Mouse (Mus musculus) olfactory bulb, adult 2 months (tissue): ENCODE data around the gene Supt4a. TPM values are rescaled to one million over a fixed set of nuclear protein-coding genes. Genes with fewer than 3 reads are reported as not detected.

Experiments used
- H3K27ac ChIP-seq: fragments of 200-500 bp; 2 replicates; pipeline ENCODE4 v1.5.1; 2012; ENCODE audit warnings: low read depth, low read length; ENCODE audit not compliant: insufficient read depth
- H3K4me1 ChIP-seq: fragments of 200-500 bp; 2 replicates; pipeline ENCODE4 v1.6.1; 2012; ENCODE audit warnings: low read length; ENCODE audit not compliant: control insufficient read depth, insufficient read depth
- H3K4me3 ChIP-seq: fragments of 200-500 bp; 2 replicates; pipeline ENCODE4 v1.5.1; 2012; ENCODE audit warnings: mild to moderate bottlenecking, low read depth, low read length, moderate library complexity; ENCODE audit not compliant: insufficient read depth
- CTCF ChIP-seq: fragments of 200-500 bp; IDR thresholded peaks from 2 replicates; pipeline ENCODE4 v1.5.1; 2012; ENCODE audit warnings: low read depth, mild to moderate bottlenecking, low read length, moderate library complexity; ENCODE audit not compliant: insufficient read depth
- POLR2A ChIP-seq: fragments of 200-500 bp; IDR thresholded peaks from 2 replicates; pipeline ENCODE4 v1.6.1; 2012; ENCODE audit warnings: mild to moderate bottlenecking, low read depth, low read length, moderate library complexity; ENCODE audit not compliant: insufficient read depth
- WGBS: fragments of 180-500 bp; shearing (Covaris S2); methylation state at CpG from one replicate; pipeline ENCODE4 v1.1.7; 2018; 5-methylcytosine and 5-hydroxymethylcytosine counted together
- polyA plus RNA-seq: library from polyadenylated mRNA; stranded (reverse); fragments of >200 nt; gene quantifications from 2 replicates; pipeline ENCODE4 v1.2.4, GENCODE M21; 2012; ENCODE audit warnings: low replicate concordance; ENCODE audit not compliant: missing spikeins, insufficient read depth, insufficient read length

Gene Supt4a
- polyA plus RNA-seq, 1 experiment, result not detected

GRCm38 (mm10) chr11:87770989-87771388 lies 33.6 kb downstream of the Supt4a start:
- Histone ChIP-seq H3K4me1 (peaks cover 7% of the 10 kb centered on the region), H3K4me3 (no peak overlapping the region), H3K27ac (no peak overlapping the region)
- TF ChIP-seq CTCF (peak; percentile 57), POLR2A (no peak)
- WGBS, result 62% methylated on average over 3 of the region's 3 CpGs

- no peak overlapping the region for H3K27ac ChIP-seq
- WGBS, result 79% methylated on average over 3 of the region's 3 CpGs
- H3K4me3 ChIP-seq, result no peak overlapping the region
- TF ChIP-seq CTCF, result no peak
- TF ChIP-seq POLR2A, result no peak
- H3K4me1 ChIP-seq, result no peaks in the 10 kb centered on the region
Observed at GRCm38 (mm10) chr11:87772354-87772753, 35.0 kb downstream of the Supt4a start.

GRCm38 (mm10) chr11:87778100-87778765 lies 40.9 kb downstream of the Supt4a start:
- Histone ChIP-seq H3K27ac (no peak overlapping the region), H3K4me1 (peaks cover 15% of the 10 kb centered on the region), H3K4me3 (peak overlapping the region; percentile 9)
- TF ChIP-seq POLR2A (no peak), CTCF (no peak)
- WGBS, result 19% methylated on average over 32 of the region's 32 CpGs

GRCm38 (mm10) chr11:87778915-87779314 lies 41.6 kb downstream of the Supt4a start:
- 59% methylated on average over 12 of the region's 12 CpGs for whole genome bisulfite sequencing
- no peak overlapping the region for H3K4me3 ChIP-seq
- TF ChIP-seq POLR2A, result no peak
- TF ChIP-seq CTCF, result no peak
- H3K27ac ChIP-seq, result no peak overlapping the region
- H3K4me1 ChIP-seq, result peaks cover 15% of the 10 kb centered on the region

GRCm38 (mm10) chr11:87779392-87779791 lies 42.0 kb downstream of the Supt4a start:
- WGBS, result 86% methylated on average over 4 of the region's 4 CpGs
- Histone ChIP-seq H3K4me1 (peaks cover 15% of the 10 kb centered on the region), H3K27ac (no peak overlapping the region), H3K4me3 (no peak overlapping the region)
- no peak for TF ChIP-seq CTCF
- no peak for TF ChIP-seq POLR2A

GRCm38 (mm10) chr11:87780130-87780529 lies 42.8 kb downstream of the Supt4a start:
- no peak overlapping the region for H3K27ac ChIP-seq
- H3K4me1 ChIP-seq, result peaks cover 15% of the 10 kb centered on the region
- no peak for TF ChIP-seq CTCF
- WGBS, result 86% methylated on average over 8 of the region's 8 CpGs
- no peak overlapping the region for H3K4me3 ChIP-seq

GRCm38 (mm10) chr11:87790088-87790487 lies 52.7 kb downstream of the Supt4a start:
- Histone ChIP-seq H3K27ac (no peak overlapping the region), H3K4me3 (no peak overlapping the region), H3K4me1 (no peaks in the 10 kb centered on the region)
- TF ChIP-seq POLR2A, result no peak
- TF ChIP-seq CTCF, result no peak
- 91% methylated on average over 6 of the region's 6 CpGs for WGBS

Other genes with a start within 250 kb of the Supt4a start
- gene Gm11492, start 170.9 kb upstream of the Supt4a start, polyA plus RNA-seq, result not detected in 2 replicates
- not detected in 2 replicates for gene Sept4, start 168.6 kb upstream of the Supt4a start, polyA plus RNA-seq
- not detected in 2 replicates for gene Mtmr4, start 145.4 kb upstream of the Supt4a start, polyA plus RNA-seq
- gene Hsf5, start 120.4 kb upstream of the Supt4a start, polyA plus RNA-seq, result not detected in 2 replicates
- not detected in 2 replicates for gene Rnf43, start 74.8 kb upstream of the Supt4a start, polyA plus RNA-seq
- not detected in 2 replicates for gene Tspoap1, start 23.0 kb downstream of the Supt4a start, polyA plus RNA-seq
- gene Mpo, start 56.0 kb downstream of the Supt4a start, polyA plus RNA-seq, result not detected in 2 replicates
- gene Lpo, start 90.7 kb downstream of the Supt4a start, polyA plus RNA-seq, result not detected in 2 replicates
- not detected in 2 replicates for gene Mks1, start 115.7 kb downstream of the Supt4a start, polyA plus RNA-seq
- not detected in 2 replicates for gene Epx, start 138.0 kb downstream of the Supt4a start, polyA plus RNA-seq
- gene Olfr462, start 154.7 kb downstream of the Supt4a start, polyA plus RNA-seq, result not detected in 2 replicates
- gene Olfr463, start 159.8 kb downstream of the Supt4a start, polyA plus RNA-seq, result not detected in 2 replicates
- gene Olfr464, start 183.4 kb downstream of the Supt4a start, polyA plus RNA-seq, result not detected in 2 replicates
- gene Dynll2, start 250.0 kb downstream of the Supt4a start, polyA plus RNA-seq, result 187 and 444 TPM in 2 replicates